In genomic region chr12:111006339-111006738, GRCm38 (mm10) we compare ENCODE assay signal across 11 mouse cellular contexts. TPM values are rescaled to one million over a fixed set of nuclear protein-coding genes. Genes with fewer than 3 reads are reported as not detected.
DNase-seq lines count a peak whose midpoint lies in the region; ATAC-seq and TF ChIP-seq lines count a peak whose summit lies in the region.
"Had no signal": no experiment of that assay in that cellular context is flagged by ENCODE, and none has a peak within 500 bp of the region (broad histone marks: within the 10 kb centered on the region; RNA-seq: fewer than 3 reads in every experiment).

No protein-coding gene starts in this region.

- H3K4me2 ChIP-seq in heart, embryonic 15.5 days = no peak overlapping the region
- H3K4me2 ChIP-seq in midbrain, embryonic 16.5 days (ENCODE audit: low read length) = no peak overlapping the region
- no peak overlapping the region for H3K4me2 ChIP-seq in intestine, postnatal 0 days (replicated peaks; ENCODE audit: low read depth)
- no peak overlapping the region for H3K4me2 ChIP-seq in stomach, embryonic 16.5 days (ENCODE audit: low read depth, low read length)
- H3K4me2 ChIP-seq: forebrain, embryonic 15.5 days had no signal

- peak overlapping the region; percentile 68; the same call in 1 of the 2 replicates for H3K27ac ChIP-seq in heart, embryonic 15.5 days
- peak overlapping the region; percentile 38; the same call in 1 of the 2 replicates for H3K27ac ChIP-seq in midbrain, embryonic 10.5 days (replicated peaks)
- H3K27ac ChIP-seq in midbrain, embryonic 16.5 days (ENCODE audit: low read length) = no peak overlapping the region
- H3K27ac ChIP-seq in intestine, postnatal 0 days (ENCODE audit: low read depth, low read length) = peak overlapping the region; percentile 94
- peak overlapping the region; percentile 90 for H3K27ac ChIP-seq in stomach, embryonic 16.5 days (ENCODE audit: low read length)
- H3K27ac ChIP-seq: forebrain, embryonic 15.5 days; kidney, postnatal 0 days had no signal

- no peaks in the 10 kb centered on the region for H3K27me3 ChIP-seq in heart, embryonic 15.5 days
- no peaks in the 10 kb centered on the region for H3K27me3 ChIP-seq in midbrain, embryonic 10.5 days (ENCODE audit: low read depth, poor library complexity, severe bottlenecking)
- no peaks in the 10 kb centered on the region for H3K27me3 ChIP-seq in midbrain, embryonic 16.5 days (ENCODE audit: control insufficient read depth, insufficient read depth, low read depth, low read length)
- H3K27me3 ChIP-seq in intestine, postnatal 0 days (replicated peaks; ENCODE audit: control insufficient read depth, insufficient read depth, low read length) = no peaks in the 10 kb centered on the region
- no peaks in the 10 kb centered on the region for H3K27me3 ChIP-seq in stomach, embryonic 16.5 days (ENCODE audit: control insufficient read depth, insufficient read depth, low read length)
- H3K27me3 ChIP-seq: forebrain, embryonic 15.5 days; Patski had no signal

- DNase-seq in heart, adult 8-10 months (ENCODE audit: low spot score) = no peak
- DNase-seq in midbrain, embryonic 10.5 days (ENCODE audit: low spot score) = no peak
- DNase-seq in urinary bladder, postnatal 25 days (ENCODE audit: low spot score) = no peak
- DNase-seq: adrenal gland, postnatal 10 days had no signal

- TF ChIP-seq CTCF in intestine, postnatal 0 days (IDR thresholded peaks at IDR 0.05; ENCODE audit: low read depth) = no peak

- peaks cover 47% of the 10 kb centered on the region for H3K4me1 ChIP-seq in heart, embryonic 15.5 days (replicated peaks)
- H3K4me1 ChIP-seq in midbrain, embryonic 10.5 days = peaks cover 28% of the 10 kb centered on the region
- peaks cover 2% of the 10 kb centered on the region; the same call in 1 of the 2 replicates for H3K4me1 ChIP-seq in midbrain, embryonic 16.5 days (ENCODE audit: control insufficient read depth, insufficient read depth, low read length)
- H3K4me1 ChIP-seq in intestine, postnatal 0 days (replicated peaks; ENCODE audit: control insufficient read depth, insufficient read depth, low read length) = peaks cover 21% of the 10 kb centered on the region
- H3K4me1 ChIP-seq in stomach, embryonic 16.5 days (ENCODE audit: control insufficient read depth, insufficient read depth, low read length) = peaks cover 40% of the 10 kb centered on the region

- H3K9ac ChIP-seq in heart, embryonic 15.5 days = no peak overlapping the region
- no peak overlapping the region for H3K9ac ChIP-seq in midbrain, embryonic 16.5 days (ENCODE audit: low read depth, low read length)
- H3K9ac ChIP-seq in intestine, postnatal 0 days (ENCODE audit: low read depth, low read length) = no peak overlapping the region
- peak overlapping the region; percentile 46 for H3K9ac ChIP-seq in stomach, embryonic 16.5 days (ENCODE audit: low read length)
- H3K9ac ChIP-seq: forebrain, embryonic 15.5 days had no signal

- ATAC-seq in heart, embryonic 15.5 days (replicated peaks; ENCODE audit: insufficient number of reproducible peaks, insufficient read depth, low FRiP score, low read depth) = 0 out of 2 replicates have a peak, but pooled peaks have one; percentile 16
- ATAC-seq in midbrain, embryonic 16.5 days = no peak
- ATAC-seq in intestine, postnatal 0 days = no peak
- ATAC-seq in stomach, embryonic 16.5 days (ENCODE audit: insufficient read depth, low FRiP score) = peak; percentile 16; the same call in 1 of the 2 replicates
- ATAC-seq: forebrain, embryonic 15.5 days; Patski had no signal

- WGBS in heart, embryonic 15.5 days = 54% methylated on average over 5 of the region's 5 CpGs
- 83% methylated on average over 5 of the region's 5 CpGs for WGBS in midbrain, embryonic 10.5 days
- 46% methylated on average over 5 of the region's 5 CpGs for WGBS in midbrain, embryonic 16.5 days
- 30% methylated on average over 5 of the region's 5 CpGs for WGBS in intestine, postnatal 0 days
- WGBS in stomach, embryonic 16.5 days = 34% methylated on average over 5 of the region's 5 CpGs

- H3K36me3 ChIP-seq in heart, embryonic 15.5 days = no peaks in the 10 kb centered on the region
- no peaks in the 10 kb centered on the region for H3K36me3 ChIP-seq in midbrain, embryonic 10.5 days
- H3K36me3 ChIP-seq in midbrain, embryonic 16.5 days (ENCODE audit: control insufficient read depth, insufficient read depth, low read length) = no peaks in the 10 kb centered on the region
- H3K36me3 ChIP-seq in intestine, postnatal 0 days (ENCODE audit: control insufficient read depth, insufficient read depth) = no peaks in the 10 kb centered on the region
- H3K36me3 ChIP-seq in stomach, embryonic 16.5 days (ENCODE audit: control insufficient read depth, insufficient read depth, low read length) = no peaks in the 10 kb centered on the region
- H3K36me3 ChIP-seq: forebrain, embryonic 15.5 days had no signal

- no peak overlapping the region for H3K4me3 ChIP-seq in heart, embryonic 15.5 days
- H3K4me3 ChIP-seq in midbrain, embryonic 10.5 days = no peak overlapping the region
- no peak overlapping the region for H3K4me3 ChIP-seq in midbrain, embryonic 16.5 days (ENCODE audit: low read depth, low read length)
- H3K4me3 ChIP-seq in intestine, postnatal 0 days (ENCODE audit: low read depth, low read length) = no peak overlapping the region
- H3K4me3 ChIP-seq in stomach, embryonic 16.5 days (replicated peaks; ENCODE audit: low read length) = no peak overlapping the region
- H3K4me3 ChIP-seq: forebrain, embryonic 15.5 days had no signal

- no peaks in the 10 kb centered on the region for H3K9me3 ChIP-seq in heart, embryonic 15.5 days (replicated peaks)
- no peaks in the 10 kb centered on the region for H3K9me3 ChIP-seq in midbrain, embryonic 10.5 days (replicated peaks)
- H3K9me3 ChIP-seq in midbrain, embryonic 16.5 days (replicated peaks; ENCODE audit: control insufficient read depth, low read length, poor library complexity, severe bottlenecking) = no peaks in the 10 kb centered on the region
- H3K9me3 ChIP-seq in intestine, postnatal 0 days (ENCODE audit: control insufficient read depth) = no peaks in the 10 kb centered on the region
- H3K9me3 ChIP-seq in stomach, embryonic 16.5 days (replicated peaks; ENCODE audit: control insufficient read depth, low read length) = no peaks in the 10 kb centered on the region
- H3K9me3 ChIP-seq: forebrain, embryonic 15.5 days had no signal

RNA-seq across cellular contexts. Expression of gene Ankrd9, which starts 27.5 kb away (rescaled TPM):
- polyA plus RNA-seq in heart, embryonic 15.5 days (2015; fragmentation: Nextera tagmentation; extraction: Ambion mirVana) = 15.4 and 18.0 TPM in 2 replicates
- total RNA-seq in heart, adult 8-10 months (2022) = 10 to 100 TPM; 61.3 to 73.8 (median 68.6) TPM
- 16.5 and 19.4 TPM in 2 replicates for polyA plus RNA-seq in midbrain, embryonic 10.5 days (2016; fragmentation: Nextera tagmentation; extraction: Ambion mirVana)
- polyA plus RNA-seq in midbrain, embryonic 16.5 days (2015; fragmentation: Nextera tagmentation; extraction: Ambion mirVana) = 7.0 and 7.1 TPM in 2 replicates
- polyA plus RNA-seq in intestine, postnatal 0 days (2015; fragmentation: Nextera tagmentation; extraction: Ambion mirVana) = 76.3 and 80.0 TPM in 2 replicates
- polyA plus RNA-seq in stomach, embryonic 16.5 days (2015; fragmentation: Nextera tagmentation; extraction: Ambion mirVana) = 17.4 and 18.5 TPM in 2 replicates

RNA-seq across cellular contexts. Expression of gene Rcor1, which starts 32.8 kb away (rescaled TPM):
- polyA plus RNA-seq in heart, embryonic 15.5 days (2015; fragmentation: Nextera tagmentation; extraction: Ambion mirVana) = 6.5 and 7.9 TPM in 2 replicates
- 10 to 100 TPM; 11.9 to 14.3 (median 13.4) TPM for total RNA-seq in heart, adult 8-10 months (2022)
- polyA plus RNA-seq in midbrain, embryonic 10.5 days (2016; fragmentation: Nextera tagmentation; extraction: Ambion mirVana) = 5.9 and 6.0 TPM in 2 replicates
- polyA plus RNA-seq in midbrain, embryonic 16.5 days (2015; fragmentation: Nextera tagmentation; extraction: Ambion mirVana) = 4.4 and 5.3 TPM in 2 replicates
- polyA plus RNA-seq in intestine, postnatal 0 days (2015; fragmentation: Nextera tagmentation; extraction: Ambion mirVana) = 7.0 and 7.9 TPM in 2 replicates
- 9.5 and 10.9 TPM in 2 replicates for polyA plus RNA-seq in stomach, embryonic 16.5 days (2015; fragmentation: Nextera tagmentation; extraction: Ambion mirVana)

Comparison
In these comparisons a context has a peak if more than half of its experiments do, and no peak if none do; other contexts are left out.
1. ATAC-seq: peak in heart, embryonic 15.5 days (single experiment) and stomach, embryonic 16.5 days (single experiment); none in midbrain, embryonic 16.5 days (single experiment) and intestine, postnatal 0 days (single experiment).